Mouse (Mus musculus) heart, adult 2 months (tissue): ENCODE data around the gene Cd247.

Source experiments
- CTCF ChIP-seq: fragments of 200-600 bp; IDR thresholded peaks from 2 replicates; pipeline ENCODE4 v1.8.1; 2022; ENCODE audit warnings: antibody characterized with exemption, mild to moderate bottlenecking, moderate library complexity
- EP300 ChIP-seq: fragments of 200-500 bp; IDR thresholded peaks from 2 replicates; pipeline ENCODE4 v1.6.1; 2011; ENCODE audit warnings: low read depth, low read length, control low read depth; ENCODE audit not compliant: insufficient read depth
- POLR2A ChIP-seq: fragments of 200-500 bp; IDR thresholded peaks from 2 replicates; pipeline ENCODE4 v1.6.1; 2011; ENCODE audit warnings: mild to moderate bottlenecking, low read depth, low read length, control low read depth; ENCODE audit not compliant: insufficient read depth

- TF ChIP-seq CTCF (no peak), POLR2A (no peak), EP300 (no peak)
Measured at GRCm38 (mm10) chr1:165874645-165875044, 86.2 kb downstream of the Cd247 start.
